Mouse (Mus musculus) brain, adult 2 months (tissue): ENCODE results near the gene Cep44.

Source experiments
- DNase-seq: peaks from one replicate; pipeline ENCODE4 v3.0.0; 2011; ENCODE audit warnings: low read depth, low spot score

The Cep44 gene

GRCm38 (mm10) chr8:56550558-56551360 lies at the start of gene Cep44, which contains the start of gene Fbxo8:
Gene Cep44 (minus strand): TSS chr8:56551047.
Gene Fbxo8 (plus strand): TSS chr8:56551090.
- DNase-seq = peak; percentile 98

DNA sequence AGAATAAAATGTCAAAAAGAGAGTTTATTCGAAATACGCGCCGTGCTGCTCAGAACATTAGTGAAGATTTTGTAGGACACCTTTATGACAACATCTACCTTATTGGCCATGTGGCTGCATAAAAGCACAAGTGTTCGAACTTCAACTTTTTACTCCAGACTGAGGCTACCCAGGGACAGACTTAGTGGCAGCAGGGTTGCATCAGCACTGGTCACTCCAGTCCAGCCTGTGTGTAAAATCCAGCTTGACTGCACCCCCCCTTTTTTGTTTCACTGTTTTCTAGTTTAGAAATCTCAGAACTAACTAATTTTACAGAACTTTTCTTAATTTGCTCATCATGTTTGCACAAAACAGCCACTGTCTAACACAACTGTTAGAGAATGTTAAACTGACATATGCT lies 40.7 kb upstream of the Cep44 start:
- DNase-seq = no peak

- no peak for DNase-seq
Measured at GRCm38 (mm10) chr8:56591084-56591483, 40.2 kb upstream of the Cep44 start.

DNA sequence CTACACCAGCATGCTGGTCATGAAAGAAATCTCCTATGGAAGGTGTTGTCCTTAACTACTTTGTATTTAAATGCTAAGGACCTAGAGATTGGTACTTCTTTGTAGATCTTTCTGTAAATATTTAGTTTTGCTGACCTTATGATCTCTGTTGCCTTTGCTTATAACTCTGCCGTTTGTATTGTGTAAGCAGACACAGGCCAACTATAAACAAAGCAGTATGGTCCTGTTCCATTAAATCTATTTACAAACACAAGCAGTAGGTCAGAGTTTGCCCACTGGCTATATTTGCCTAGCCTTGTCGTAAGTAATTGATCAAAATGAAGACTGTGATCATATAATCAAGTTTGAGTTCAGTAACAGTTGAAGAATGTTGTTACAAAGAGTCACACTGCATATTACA lies 38.2 kb upstream of the Cep44 start:
- no peak for DNase-seq

- peak; percentile 18 for DNase-seq
Measured at GRCm38 (mm10) chr8:56582841-56583240, 32.0 kb upstream of the Cep44 start.

- no peak for DNase-seq
Measured at GRCm38 (mm10) chr8:56580918-56581317, 30.1 kb upstream of the Cep44 start.

GRCm38 (mm10) chr8:56566856-56567255 lies 16.0 kb upstream of the Cep44 start:
- DNase-seq = no peak

DNA sequence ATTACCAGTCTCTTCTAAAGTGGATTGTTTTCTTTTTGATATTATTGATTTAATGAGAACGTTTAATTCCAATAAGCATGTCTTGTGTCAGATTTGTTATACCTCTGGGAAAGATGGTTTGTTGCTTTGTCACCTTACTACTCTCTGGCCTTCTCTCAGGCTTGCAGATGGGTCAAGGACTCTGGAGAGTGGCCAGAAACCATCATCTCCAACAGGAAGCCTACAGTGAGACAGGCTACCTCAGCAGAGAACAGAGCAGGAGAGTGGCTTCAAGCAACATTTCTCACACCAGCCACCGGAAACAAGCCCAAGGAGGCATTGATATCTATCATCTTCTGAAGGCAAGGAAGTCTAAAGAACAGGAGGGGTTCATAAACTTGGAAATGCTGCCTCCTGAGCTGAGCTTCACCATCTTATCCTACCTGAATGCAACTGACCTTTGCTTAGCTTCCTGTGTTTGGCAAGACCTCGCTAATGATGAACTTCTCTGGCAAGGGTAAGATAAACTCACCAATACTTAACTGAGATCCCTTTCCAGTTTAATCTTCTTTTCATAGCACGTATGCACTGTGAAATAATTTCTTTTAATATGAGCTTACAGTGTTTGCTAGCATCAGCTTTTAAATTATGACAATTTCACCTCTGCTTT lies 13.7 kb upstream of the Cep44 start:
- peak; percentile 76 for DNase-seq

DNA sequence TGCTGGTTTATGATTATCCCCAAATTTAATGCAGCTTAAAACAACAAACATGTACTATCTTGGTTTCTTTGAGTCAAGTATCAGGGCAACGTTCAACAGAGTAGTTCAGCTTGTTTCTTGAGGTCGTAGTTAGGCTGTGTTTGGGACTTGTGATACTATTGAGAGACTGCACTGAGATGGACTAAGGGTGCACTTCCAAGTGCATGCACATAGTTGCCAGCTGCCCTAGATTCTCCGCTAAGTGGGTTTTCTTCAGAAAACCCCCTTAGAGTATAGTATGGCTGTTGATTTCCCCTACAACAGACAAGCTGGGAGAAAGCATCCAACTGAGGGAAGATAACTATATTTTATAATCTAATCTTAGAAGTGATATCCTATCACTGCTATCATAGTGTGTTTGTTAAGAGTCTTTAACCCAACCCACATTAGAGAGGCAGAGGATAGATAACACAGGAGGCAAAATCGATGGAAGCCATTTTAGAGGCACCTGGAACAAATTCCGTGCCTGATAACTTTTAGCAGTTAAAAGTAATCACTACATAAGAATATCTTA lies 1.8 kb upstream of the Cep44 start:
- no peak for DNase-seq

GRCm38 (mm10) chr8:56552045-56552444 lies 1.2 kb upstream of the Cep44 start:
- no peak for DNase-seq

DNA sequence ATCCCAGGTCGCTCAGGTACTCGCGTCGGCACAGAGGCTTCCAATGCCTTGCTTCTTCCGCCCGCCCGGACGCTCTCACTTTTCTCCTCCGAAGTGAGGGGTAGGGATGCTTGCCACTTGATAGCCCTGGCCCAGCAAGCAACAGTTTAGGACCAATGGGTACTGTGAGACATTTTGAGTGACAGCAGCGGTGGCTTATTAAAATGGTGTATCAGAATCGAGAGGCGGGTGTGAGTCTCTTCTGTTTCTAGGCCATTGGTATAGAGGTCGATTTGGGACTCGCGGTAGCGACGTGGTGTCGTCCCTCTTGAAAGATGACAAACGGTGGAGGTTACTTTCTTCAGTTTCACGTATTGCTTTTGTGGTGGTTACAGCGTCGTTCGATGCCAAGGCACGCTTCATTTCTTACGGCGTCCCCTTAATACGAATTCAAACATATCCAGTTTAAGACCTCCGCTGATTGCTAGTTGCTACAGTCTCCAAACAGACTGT lies 560 bp upstream of the Cep44 start:
- peak; percentile 97 for DNase-seq

GRCm38 (mm10) chr8:56547866-56548265 lies 3.0 kb downstream of the Cep44 start:
- no peak for DNase-seq

DNA sequence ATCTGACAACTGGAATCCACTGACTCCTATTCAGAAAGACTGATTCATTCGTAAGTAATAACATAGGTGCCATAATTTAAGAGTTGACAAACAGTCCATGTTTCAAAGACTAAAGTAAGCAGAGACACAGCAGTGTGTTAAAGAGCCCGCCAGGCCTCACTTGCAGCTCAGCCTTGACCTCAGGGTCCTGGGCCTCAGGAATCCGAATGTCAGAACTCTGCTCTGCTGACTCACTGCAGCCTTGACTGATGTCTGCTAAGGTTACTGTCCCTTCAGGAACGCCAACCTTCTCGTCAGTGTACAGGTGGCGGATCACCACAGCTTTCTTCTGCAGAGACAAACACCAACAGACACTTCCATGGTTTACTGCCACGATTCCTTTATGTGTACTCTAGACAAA lies 10.1 kb downstream of the Cep44 start:
- DNase-seq = no peak

- DNase-seq = peak; percentile 81
Measured at GRCm38 (mm10) chr8:56530359-56530758, 20.5 kb downstream of the Cep44 start.

DNA sequence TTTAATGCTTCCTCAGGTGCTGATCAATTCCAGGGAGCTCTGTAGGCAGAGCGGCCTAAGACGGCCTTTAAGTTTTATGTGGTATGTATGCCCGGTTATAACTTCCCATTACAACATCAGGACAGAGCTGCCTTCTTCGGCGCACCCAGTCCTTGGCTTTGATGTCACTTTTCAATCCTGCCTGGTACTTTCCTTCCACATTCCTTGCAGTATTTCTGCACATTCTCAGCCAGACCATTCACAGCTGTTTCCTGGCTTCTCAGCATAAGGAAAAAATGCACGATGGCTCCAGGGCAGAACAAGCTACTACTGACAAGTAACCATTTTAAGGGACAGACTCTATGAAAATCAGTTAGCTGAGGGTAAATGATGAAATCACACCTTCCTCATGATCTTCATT lies 22.0 kb downstream of the Cep44 start:
- peak; percentile 5 for DNase-seq

DNA sequence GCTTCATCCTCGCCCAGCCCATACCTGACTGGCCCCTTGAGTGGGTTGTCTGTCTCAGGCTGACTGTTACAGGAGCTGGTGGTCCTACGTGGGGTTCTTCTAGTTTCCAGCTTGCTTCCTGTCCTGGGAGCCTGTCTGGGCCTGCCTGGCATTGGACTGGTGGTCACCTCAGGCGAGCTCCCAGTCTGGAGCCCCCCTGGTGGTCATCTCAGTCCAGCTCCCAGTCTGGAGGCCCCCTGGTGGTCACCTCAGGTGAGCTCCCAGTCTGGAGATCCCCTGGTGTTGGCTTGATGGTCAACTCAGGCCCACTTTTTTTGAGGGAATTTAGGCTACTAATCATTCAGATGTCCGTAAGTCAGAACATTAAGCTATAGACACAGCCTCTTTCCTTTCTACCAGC lies 29.8 kb downstream of the Cep44 start:
- no peak for DNase-seq

DNA sequence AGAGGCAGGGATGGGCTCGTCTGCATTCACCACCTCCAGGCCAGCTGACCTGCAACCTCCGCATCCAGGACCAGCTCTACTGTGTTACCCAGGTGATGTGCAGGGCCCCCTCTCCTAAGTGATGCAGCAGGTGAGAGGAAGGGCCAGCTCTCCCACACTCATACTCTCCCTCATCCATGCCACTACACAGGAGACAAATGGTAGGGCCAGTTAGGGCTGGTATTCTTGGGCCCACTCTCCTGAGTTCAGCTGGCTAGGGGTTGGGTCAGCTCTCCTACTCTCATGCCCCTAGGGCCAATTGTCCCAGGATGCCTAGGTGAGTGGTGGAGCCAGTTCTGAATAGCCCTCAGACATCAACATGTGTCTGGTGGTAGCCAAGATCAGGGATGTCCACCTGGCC lies 30.6 kb downstream of the Cep44 start:
- no peak for DNase-seq

GRCm38 (mm10) chr8:56518848-56519247 lies 32.0 kb downstream of the Cep44 start:
- no peak for DNase-seq

- peak; percentile 40 for DNase-seq
Measured at GRCm38 (mm10) chr8:56508952-56509479, 41.8 kb downstream of the Cep44 start.

DNA sequence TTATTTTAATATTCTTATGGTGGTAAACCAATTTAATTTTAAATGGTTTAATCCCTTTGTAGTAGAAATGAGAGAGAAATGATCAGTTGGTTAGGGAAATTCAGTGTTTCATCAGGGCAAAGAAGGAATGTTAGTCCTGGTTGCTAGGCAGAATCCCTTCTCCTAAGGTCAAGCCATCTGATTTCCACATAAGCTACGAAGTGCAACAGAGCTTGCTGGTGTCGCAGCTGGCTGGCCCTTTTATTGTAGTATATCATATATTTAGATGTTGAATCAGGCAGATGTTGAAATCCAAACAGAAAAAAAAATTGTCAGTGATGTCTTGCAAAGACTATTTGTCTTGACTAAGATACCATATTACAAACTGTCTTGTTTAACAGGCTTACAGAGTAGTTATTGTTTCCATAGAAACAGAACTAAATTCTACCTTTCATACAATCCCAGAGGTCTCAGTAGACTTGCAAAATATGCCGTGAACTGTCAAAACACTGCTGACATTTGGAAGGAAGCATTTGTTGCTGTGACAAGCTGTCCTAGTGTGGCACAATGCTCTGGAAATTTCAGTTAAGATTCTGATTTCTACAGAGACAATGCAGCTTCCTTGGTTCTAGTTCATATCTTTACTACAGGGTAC lies 42.4 kb downstream of the Cep44 start:
- peak; percentile 52 for DNase-seq

DNA sequence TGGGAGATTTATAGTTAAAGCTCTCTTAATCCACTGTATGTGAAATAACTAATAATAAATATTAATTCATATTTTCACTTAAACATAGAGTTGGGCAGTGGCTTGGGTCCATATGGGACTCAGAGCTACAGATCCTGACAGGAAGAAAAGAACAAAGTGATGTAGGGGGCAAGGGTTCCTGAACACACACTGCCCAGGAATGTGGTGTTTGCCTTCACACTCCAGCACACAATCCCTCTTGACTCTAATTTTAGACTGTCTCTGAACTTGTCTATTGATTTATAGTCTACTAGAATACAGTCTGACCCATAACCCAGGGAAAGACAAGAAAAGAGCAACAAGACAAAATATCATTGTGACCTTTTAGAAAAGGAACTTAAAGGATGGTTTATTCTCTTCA lies 48.9 kb downstream of the Cep44 start:
- DNase-seq = no peak

DNA sequence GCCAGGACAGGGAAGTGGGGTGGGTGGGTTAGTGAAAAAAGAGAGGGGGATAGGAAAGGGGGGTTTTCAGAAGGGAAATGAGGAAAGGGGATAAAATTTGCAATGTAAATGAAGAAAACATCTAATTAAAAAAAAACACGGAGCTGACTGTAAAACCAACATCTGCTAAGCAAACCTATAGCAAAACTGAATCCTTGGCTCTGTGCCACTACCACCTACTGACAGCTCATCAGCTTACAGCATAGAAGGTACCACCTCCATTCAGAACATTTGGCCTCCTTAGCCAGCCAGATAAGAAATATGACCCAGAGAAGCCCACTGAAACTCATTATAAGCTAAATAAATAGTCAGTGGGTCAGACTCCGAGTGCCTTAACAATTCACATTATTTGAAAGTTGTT lies 61.4 kb downstream of the Cep44 start:
- DNase-seq = peak; percentile 39
